Mouse (Mus musculus): ENCODE results near the gene Ap1m1.

- no peak for TF ChIP-seq POLR2A (IDR thresholded peaks at IDR 0.05; ENCODE audit: insufficient read depth, low read length)
- no peak for TF ChIP-seq EP300 (IDR thresholded peaks at IDR 0.05; ENCODE audit: insufficient read depth, low read depth, low read length)
- no peak for TF ChIP-seq CTCF (IDR thresholded peaks at IDR 0.05; ENCODE audit: low read depth, low read length)
Measured at GRCm38 (mm10) chr8:72271691-72272090, 31.9 kb downstream of the Ap1m1 start.

Measured in ES-Bruce4 (cell line).